Mouse (Mus musculus) ES-E14 (cell line): ENCODE data around the gene Agps.

Experiments used
- HCFC1 ChIP-seq: IDR thresholded peaks from 2 replicates; pipeline ENCODE4 v1.6.1; 2012; ENCODE audit warnings: low read length, inconsistent platforms, borderline replicate concordance; ENCODE audit not compliant: insufficient read depth
- MAFK ChIP-seq: IDR thresholded peaks from 2 replicates; pipeline ENCODE4 v1.6.1; 2014; ENCODE audit warnings: mild to moderate bottlenecking, low read depth, low read length, inconsistent platforms; ENCODE audit not compliant: insufficient read depth

DNA sequence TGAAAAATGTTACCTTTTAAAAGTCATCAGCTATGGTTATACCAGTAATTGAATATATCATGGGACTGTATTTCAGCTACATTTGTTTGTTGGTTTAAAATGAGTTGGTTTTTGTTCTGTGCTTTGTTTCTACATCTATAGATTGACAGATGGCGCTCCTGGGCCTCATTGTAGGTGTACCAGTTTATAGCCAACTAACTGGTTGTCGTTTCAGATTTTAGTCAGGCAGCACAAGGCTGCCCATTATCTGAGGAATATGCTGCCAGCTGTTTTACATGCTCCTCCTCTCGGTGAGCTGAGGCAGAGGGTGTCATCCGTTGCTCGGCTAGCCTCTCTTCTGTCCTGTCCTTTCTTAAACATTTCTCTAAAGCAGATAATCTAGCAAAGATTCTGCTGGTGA is 94.1 kb downstream of the Agps start:
- TF ChIP-seq MAFK (no peak), HCFC1 (no peak)
